Mouse (Mus musculus) limb, embryonic 15.5 days (tissue): ENCODE data around the gene Tdrd7. TPM values are rescaled to one million over a fixed set of nuclear protein-coding genes. Genes with fewer than 3 reads are reported as not detected.

Experiments
- ATAC-seq: fragments of 200-750 bp; cut with Nextera tagmentation; 2 replicates; pipeline ENCODE4 v1.8.0; 2017; ENCODE audit warnings: low read depth, moderate TSS enrichment; ENCODE audit not compliant: insufficient number of reproducible peaks, low FRiP score, low TSS enrichment
- H3K27ac ChIP-seq: fragments of 300-500 bp; sonication (generic); 2 replicates; pipeline ENCODE4 v1.5.1; 2015; ENCODE audit warnings: moderate library complexity, mild to moderate bottlenecking, inconsistent platforms
- H3K27me3 ChIP-seq: fragments of 300-500 bp; sonication (generic); 2 replicates; pipeline ENCODE4 v1.6.1; 2015; ENCODE audit warnings: inconsistent platforms
- H3K36me3 ChIP-seq: fragments of 300-500 bp; sonication (generic); 2 replicates; pipeline ENCODE4 v1.6.1; 2015; ENCODE audit warnings: inconsistent platforms
- H3K4me1 ChIP-seq: fragments of 300-500 bp; sonication (generic); 2 replicates; pipeline ENCODE4 v1.6.1; 2015; ENCODE audit warnings: inconsistent platforms
- H3K4me2 ChIP-seq: fragments of 300-500 bp; sonication (generic); 2 replicates; pipeline ENCODE4 v1.6.1; 2015; ENCODE audit warnings: mild to moderate bottlenecking, inconsistent platforms
- H3K4me3 ChIP-seq: fragments of 300-500 bp; sonication (generic); 2 replicates; pipeline ENCODE4 v1.5.1; 2015; ENCODE audit warnings: mild to moderate bottlenecking, inconsistent platforms
- H3K9ac ChIP-seq: fragments of 300-500 bp; sonication (generic); 2 replicates; pipeline ENCODE4 v1.6.1; 2015; ENCODE audit warnings: inconsistent platforms
- H3K9me3 ChIP-seq: fragments of 300-500 bp; sonication (generic); 2 replicates; pipeline ENCODE4 v1.6.1; 2016; ENCODE audit warnings: inconsistent platforms
- WGBS: fragments of 180-500 bp; shearing (Covaris S2); methylation state at CpG from one replicate; pipeline ENCODE4 v1.1.7; 2015; 5-methylcytosine and 5-hydroxymethylcytosine counted together
- polyA plus RNA-seq: library from polyadenylated mRNA; unstranded; fragments of >200 nt; fragmentation: Nextera tagmentation; extraction: Ambion mirVana; gene quantifications from 2 replicates; pipeline ENCODE4 v1.2.1, GENCODE M21; 2015

The Tdrd7 gene
- polyA plus RNA-seq, 1 experiment from 2014 or later: 13.2 TPM

DNA sequence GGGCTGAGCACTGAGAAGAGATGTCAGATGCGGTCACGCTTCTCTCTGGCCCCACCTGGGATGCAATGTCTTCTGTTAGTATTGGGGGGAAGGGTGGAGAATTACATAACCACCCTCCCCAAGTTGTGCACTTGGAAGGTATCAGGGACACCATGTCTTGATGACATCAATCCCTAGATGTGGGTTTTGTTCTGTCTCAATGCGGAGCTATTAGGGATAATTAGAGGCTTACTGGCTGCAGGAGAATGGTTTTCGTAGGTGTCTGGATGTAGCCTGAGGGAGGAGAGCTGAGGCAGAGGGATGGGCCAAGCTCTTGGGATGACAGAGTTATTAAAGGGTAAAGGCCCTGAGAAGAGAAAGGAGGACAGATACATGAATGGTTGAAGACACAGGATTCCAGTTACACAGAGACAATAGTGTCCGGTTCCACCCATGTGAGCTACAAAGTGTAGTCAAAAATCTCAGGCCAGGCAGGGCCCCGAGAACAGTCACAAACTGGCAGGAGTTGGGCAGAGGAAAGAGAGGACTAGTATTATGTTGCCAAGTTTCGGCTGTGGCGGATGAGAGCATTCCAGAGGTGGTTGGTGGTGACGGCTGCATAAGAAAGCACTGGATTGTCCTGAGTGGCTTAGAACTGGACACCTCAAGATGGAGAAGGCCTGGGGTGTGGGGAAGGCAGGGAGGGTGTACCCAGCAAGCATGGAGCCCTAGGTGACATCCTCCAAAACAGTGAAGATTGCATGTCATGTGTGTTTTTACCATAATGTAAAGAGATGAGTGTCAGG lies 88.4 kb downstream of the Tdrd7 start:
- WGBS: 72% methylated on average over 9 of the region's 9 CpGs
- Histone ChIP-seq H3K4me3 (no peak overlapping the region), H3K4me2 (no peak overlapping the region), H3K36me3 (no peaks in the 10 kb centered on the region), H3K4me1 (no peaks in the 10 kb centered on the region), H3K9ac (no peak overlapping the region), H3K27me3 (0 out of 2 replicates have a peak, but pooled peaks cover 5% of the 10 kb centered on the region), H3K9me3 (no peaks in the 10 kb centered on the region), H3K27ac (no peak overlapping the region)
- no peak for ATAC-seq

GRCm38 (mm10) chr4:46056163-46056562 lies 91.0 kb downstream of the Tdrd7 start:
- Histone ChIP-seq H3K4me2 (no peak overlapping the region), H3K36me3 (no peaks in the 10 kb centered on the region), H3K27me3 (0 out of 2 replicates have a peak, but pooled peaks cover 5% of the 10 kb centered on the region), H3K9me3 (no peaks in the 10 kb centered on the region), H3K4me1 (no peaks in the 10 kb centered on the region), H3K27ac (no peak overlapping the region), H3K4me3 (no peak overlapping the region), H3K9ac (no peak overlapping the region)
- WGBS: 89% methylated on average over 5 of the region's 5 CpGs
- ATAC-seq: no peak

DNA sequence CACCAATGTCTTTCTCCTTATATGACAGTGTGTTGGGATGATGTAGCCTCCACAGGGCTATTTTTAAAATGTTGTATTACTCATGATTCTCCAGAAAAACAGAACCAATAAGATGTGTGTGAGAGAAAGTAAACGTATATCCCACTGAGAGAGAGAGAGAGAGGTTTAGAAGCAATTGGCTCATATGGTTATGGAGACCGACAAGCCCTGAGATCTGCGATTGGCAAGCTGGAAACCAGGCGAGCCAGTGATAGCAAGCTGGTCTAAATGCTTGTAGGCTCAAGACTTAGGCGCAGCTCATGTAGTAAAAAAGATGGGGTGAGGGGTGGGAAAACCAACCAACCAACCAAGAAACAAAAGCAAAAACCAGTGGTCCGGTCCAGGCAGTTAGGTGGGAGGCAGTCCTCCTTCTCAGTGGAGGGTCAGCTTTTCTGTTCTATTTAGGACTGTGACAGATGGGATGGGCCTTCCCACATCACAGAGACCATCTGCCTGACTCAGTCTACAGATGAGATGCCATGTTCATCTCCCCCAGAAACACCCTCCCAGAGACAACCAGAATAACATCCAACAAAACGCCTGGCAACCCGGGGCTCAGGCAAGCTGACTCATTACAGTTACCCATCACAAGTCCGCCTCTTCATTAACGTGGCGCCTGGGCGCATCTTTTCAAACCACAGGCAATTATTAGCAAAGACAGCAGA lies 96.3 kb downstream of the Tdrd7 start:
- WGBS: 88% methylated on average over 12 of the region's 12 CpGs
- ATAC-seq: no peak
- H3K36me3 ChIP-seq: no peaks in the 10 kb centered on the region
- H3K4me1 ChIP-seq: peaks cover 17% of the 10 kb centered on the region
- no peaks in the 10 kb centered on the region for H3K27me3 ChIP-seq
- no peak overlapping the region for H3K9ac ChIP-seq
- H3K4me2 ChIP-seq: no peak overlapping the region
- H3K4me3 ChIP-seq: no peak overlapping the region
- no peaks in the 10 kb centered on the region for H3K9me3 ChIP-seq
- H3K27ac ChIP-seq: no peak overlapping the region

GRCm38 (mm10) chr4:46063841-46064240 lies 98.7 kb downstream of the Tdrd7 start:
- Histone ChIP-seq H3K4me3 (no peak overlapping the region), H3K36me3 (no peaks in the 10 kb centered on the region), H3K27ac (no peak overlapping the region), H3K9ac (no peak overlapping the region), H3K4me1 (peaks cover 17% of the 10 kb centered on the region), H3K27me3 (no peaks in the 10 kb centered on the region), H3K4me2 (no peak overlapping the region), H3K9me3 (no peaks in the 10 kb centered on the region)
- whole genome bisulfite sequencing: 83% methylated on average over 4 of the region's 4 CpGs
- no peak for ATAC-seq

- Histone ChIP-seq H3K4me3 (no peak overlapping the region), H3K9me3 (no peaks in the 10 kb centered on the region), H3K4me1 (peaks cover 17% of the 10 kb centered on the region), H3K27me3 (no peaks in the 10 kb centered on the region), H3K4me2 (no peak overlapping the region), H3K36me3 (no peaks in the 10 kb centered on the region), H3K9ac (no peak overlapping the region), H3K27ac (no peak overlapping the region)
- no peak for ATAC-seq
- 35% methylated on average over 8 of the region's 8 CpGs for WGBS
Observed at GRCm38 (mm10) chr4:46064263-46064662, 99.1 kb downstream of the Tdrd7 start.

DNA sequence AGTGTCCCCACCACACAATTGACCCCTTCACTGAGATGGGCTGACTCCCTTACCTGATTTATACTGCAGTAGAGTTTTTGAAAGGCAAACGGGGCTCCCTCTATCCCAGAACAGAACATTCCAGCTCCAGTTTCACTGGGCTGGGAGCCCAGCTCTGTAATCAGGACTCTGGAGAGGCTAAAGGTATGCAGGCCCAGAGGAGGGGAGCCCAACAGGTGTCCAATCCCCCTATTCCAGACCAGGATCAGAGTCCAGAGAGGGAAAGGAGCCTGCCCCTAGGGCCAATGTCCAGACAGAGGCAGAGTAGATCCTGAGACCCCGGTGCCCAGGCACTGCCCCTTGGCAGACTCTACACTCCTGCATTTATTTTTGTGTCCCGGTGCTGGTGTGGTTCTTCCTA lies 99.8 kb downstream of the Tdrd7 start:
- H3K9me3 ChIP-seq: no peaks in the 10 kb centered on the region
- H3K4me3 ChIP-seq: no peak overlapping the region
- H3K36me3 ChIP-seq: no peaks in the 10 kb centered on the region
- H3K9ac ChIP-seq: no peak overlapping the region
- peaks cover 17% of the 10 kb centered on the region for H3K4me1 ChIP-seq
- no peak overlapping the region for H3K4me2 ChIP-seq
- no peaks in the 10 kb centered on the region for H3K27me3 ChIP-seq
- no peak for ATAC-seq
- H3K27ac ChIP-seq: no peak overlapping the region
- 53% methylated on average over 3 of the region's 3 CpGs for WGBS

GRCm38 (mm10) chr4:46065695-46066340 lies 100.7 kb downstream of the Tdrd7 start:
- Histone ChIP-seq H3K9me3 (no peaks in the 10 kb centered on the region), H3K9ac (no peak overlapping the region), H3K4me3 (no peak overlapping the region), H3K36me3 (no peaks in the 10 kb centered on the region), H3K27ac (no peak overlapping the region), H3K4me2 (no peak overlapping the region), H3K4me1 (peaks cover 17% of the 10 kb centered on the region), H3K27me3 (no peaks in the 10 kb centered on the region)
- 70% methylated on average over 8 of the region's 8 CpGs for WGBS
- ATAC-seq: no peak

DNA sequence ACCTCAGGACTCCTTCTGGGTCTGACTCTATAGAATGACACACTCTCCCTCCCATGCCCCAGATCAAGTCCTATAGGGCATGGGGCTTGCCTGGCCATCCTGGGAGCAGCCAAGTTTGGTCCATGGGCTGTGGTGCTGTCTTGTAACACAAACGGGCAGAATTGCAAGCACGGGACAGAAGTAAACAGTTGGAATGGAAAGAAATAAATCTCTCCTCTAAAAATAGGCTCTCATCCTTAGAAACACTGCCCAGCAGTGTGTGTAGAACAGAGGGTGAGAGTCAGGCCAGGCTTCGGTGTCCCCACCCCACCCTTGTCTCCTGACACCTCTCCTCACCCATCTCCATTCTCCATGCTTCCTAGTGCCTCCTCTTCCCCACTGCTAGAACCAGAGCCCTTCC lies 102.9 kb downstream of the Tdrd7 start:
- ATAC-seq: no peak
- H3K27me3 ChIP-seq: no peaks in the 10 kb centered on the region
- no peak overlapping the region for H3K4me3 ChIP-seq
- peaks cover 17% of the 10 kb centered on the region for H3K4me1 ChIP-seq
- no peak overlapping the region for H3K4me2 ChIP-seq
- no peaks in the 10 kb centered on the region for H3K9me3 ChIP-seq
- H3K36me3 ChIP-seq: no peaks in the 10 kb centered on the region
- H3K9ac ChIP-seq: no peak overlapping the region
- WGBS: 82% methylated on average over 3 of the region's 3 CpGs
- no peak overlapping the region for H3K27ac ChIP-seq

DNA sequence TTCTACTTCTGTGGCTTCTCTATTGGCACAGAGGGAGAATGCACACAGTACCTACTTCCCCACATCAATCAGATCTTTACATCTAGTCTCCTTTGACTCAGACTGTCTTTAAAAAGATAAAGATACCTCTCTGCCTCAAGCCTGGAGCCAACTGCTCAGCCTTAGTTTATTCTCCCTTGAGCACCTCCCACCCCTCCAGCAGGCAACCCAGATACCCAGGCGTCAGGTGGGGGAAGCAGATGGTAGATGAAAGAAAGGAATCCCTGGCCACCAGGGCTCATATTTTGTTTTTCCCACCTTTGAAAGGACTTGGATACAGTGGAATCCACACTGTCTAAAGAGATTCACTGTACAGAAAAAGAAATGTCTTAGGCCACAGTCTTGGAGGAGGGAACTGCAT lies 103.4 kb downstream of the Tdrd7 start:
- no peak for ATAC-seq
- no peak overlapping the region for H3K27ac ChIP-seq
- H3K4me2 ChIP-seq: no peak overlapping the region
- no peak overlapping the region for H3K4me3 ChIP-seq
- no peaks in the 10 kb centered on the region for H3K27me3 ChIP-seq
- no peak overlapping the region for H3K9ac ChIP-seq
- H3K36me3 ChIP-seq: no peaks in the 10 kb centered on the region
- H3K9me3 ChIP-seq: no peaks in the 10 kb centered on the region
- WGBS: 12% methylated on average over 1 of the region's 1 CpGs
- H3K4me1 ChIP-seq: peaks cover 17% of the 10 kb centered on the region

DNA sequence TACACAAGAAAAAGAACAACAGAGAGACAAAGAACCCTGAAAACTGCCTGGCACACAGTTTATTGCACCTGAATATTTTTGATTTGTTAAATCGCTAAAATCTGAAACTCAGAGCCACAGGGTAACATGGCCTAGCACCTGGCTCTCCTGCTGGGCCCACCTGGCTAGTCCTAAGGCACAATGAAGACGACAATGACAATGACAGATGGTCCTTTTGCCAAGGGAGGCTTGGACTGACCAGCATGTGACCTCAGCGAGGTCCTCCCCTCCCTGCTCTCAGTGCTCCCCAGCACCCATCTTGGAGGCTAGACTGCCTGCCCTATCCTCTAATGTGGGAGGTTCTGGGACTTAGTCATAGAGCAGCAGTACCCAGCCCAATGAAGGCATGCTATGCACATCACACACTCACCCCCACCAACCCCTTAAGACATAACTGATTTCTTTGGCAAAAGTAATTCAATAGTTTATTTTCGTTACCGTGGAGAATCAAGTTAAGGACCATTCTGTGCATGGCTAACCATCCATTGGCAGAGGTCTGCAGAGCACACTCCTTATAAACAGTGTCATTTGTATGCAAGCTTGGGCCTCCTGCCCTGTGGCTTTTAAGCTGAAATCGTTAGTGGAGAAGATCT lies 104.8 kb downstream of the Tdrd7 start:
- no peak for ATAC-seq
- no peak overlapping the region for H3K27ac ChIP-seq
- WGBS: 74% methylated on average over 6 of the region's 6 CpGs
- peaks cover 8% of the 10 kb centered on the region; the same call in 1 of the 2 replicates for H3K4me1 ChIP-seq
- H3K4me3 ChIP-seq: no peak overlapping the region
- no peaks in the 10 kb centered on the region for H3K9me3 ChIP-seq
- H3K4me2 ChIP-seq: no peak overlapping the region
- no peak overlapping the region for H3K9ac ChIP-seq
- H3K36me3 ChIP-seq: no peaks in the 10 kb centered on the region
- H3K27me3 ChIP-seq: no peaks in the 10 kb centered on the region

- no peak overlapping the region for H3K9ac ChIP-seq
- no peaks in the 10 kb centered on the region for H3K27me3 ChIP-seq
- H3K36me3 ChIP-seq: no peaks in the 10 kb centered on the region
- no peak overlapping the region for H3K27ac ChIP-seq
- no peaks in the 10 kb centered on the region for H3K4me1 ChIP-seq
- 83% methylated on average over 6 of the region's 6 CpGs for WGBS
- no peaks in the 10 kb centered on the region for H3K9me3 ChIP-seq
- no peak overlapping the region for H3K4me2 ChIP-seq
- ATAC-seq: no peak
- H3K4me3 ChIP-seq: no peak overlapping the region
Observed at GRCm38 (mm10) chr4:46072631-46073030, 107.5 kb downstream of the Tdrd7 start.

DNA sequence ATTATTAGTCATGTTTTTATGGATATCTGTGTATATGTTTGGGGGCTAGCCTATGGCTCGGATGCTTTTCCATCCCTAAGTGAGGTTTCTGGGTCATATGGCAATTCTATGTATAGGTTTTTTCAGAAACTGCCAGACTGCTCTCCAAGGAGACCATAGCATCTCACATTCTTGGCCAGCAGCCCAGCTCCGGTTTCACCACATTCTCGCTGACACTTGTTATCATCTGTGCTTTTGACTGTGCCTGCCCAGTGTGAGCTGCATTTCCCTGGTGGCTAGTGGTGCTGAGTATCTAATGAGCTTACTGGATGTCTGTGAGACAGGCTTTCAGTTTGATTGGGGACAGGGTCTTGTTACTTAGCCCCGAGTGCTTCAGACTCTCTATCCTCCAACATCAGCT lies 108.6 kb downstream of the Tdrd7 start:
- no peak for ATAC-seq
- H3K27me3 ChIP-seq: no peaks in the 10 kb centered on the region
- H3K4me1 ChIP-seq: no peaks in the 10 kb centered on the region
- no peaks in the 10 kb centered on the region for H3K36me3 ChIP-seq
- no peaks in the 10 kb centered on the region for H3K9me3 ChIP-seq
- no peak overlapping the region for H3K9ac ChIP-seq
- H3K4me2 ChIP-seq: no peak overlapping the region
- no peak overlapping the region for H3K4me3 ChIP-seq
- no peak overlapping the region for H3K27ac ChIP-seq
- WGBS: 44% methylated on average over 4 of the region's 4 CpGs
